Mouse (Mus musculus): ENCODE measurements around the gene Pdlim4. TPM values are rescaled to one million over a fixed set of nuclear protein-coding genes. Genes with fewer than 3 reads are reported as not detected.

Pdlim4 gene
- polyA plus RNA-seq, 1 experiment from 2014 or later, result 115 TPM

GRCm38 (mm10) chr11:54062753-54063471 is 5.9 kb downstream of the Pdlim4 start:
- H3K4me2 ChIP-seq (ENCODE audit: low read depth, low read length), result no peak overlapping the region
- H3K27me3 ChIP-seq (replicated peaks; ENCODE audit: control insufficient read depth, insufficient read depth, low read length), result no peaks in the 10 kb centered on the region
- ATAC-seq (ENCODE audit: low read depth), result no peak
- H3K27ac ChIP-seq (replicated peaks; ENCODE audit: low read depth, low read length), result peak overlapping the region; percentile 73
- H3K9ac ChIP-seq (ENCODE audit: low read depth, low read length), result no peak overlapping the region
- no peaks in the 10 kb centered on the region for H3K9me3 ChIP-seq (ENCODE audit: control insufficient read depth, low read length)
- WGBS, result 56% methylated on average over 9 of the region's 9 CpGs
- no peak overlapping the region for H3K4me3 ChIP-seq (ENCODE audit: low read depth, low read length)
- DNase-seq (ENCODE audit: low spot score), result peak; percentile 74
- H3K4me1 ChIP-seq (ENCODE audit: control insufficient read depth, insufficient read depth, low read length), result peaks cover 65% of the 10 kb centered on the region
- H3K36me3 ChIP-seq (ENCODE audit: control insufficient read depth, insufficient read depth, low read length), result peaks cover 9% of the 10 kb centered on the region; the same call in 1 of the 2 replicates

- Histone ChIP-seq H3K4me2 (ENCODE audit: low read depth, low read length) (no peak overlapping the region), H3K36me3 (ENCODE audit: control insufficient read depth, insufficient read depth, low read length) (peaks cover 9% of the 10 kb centered on the region; the same call in 1 of the 2 replicates), H3K27ac (replicated peaks; ENCODE audit: low read depth, low read length) (peak overlapping the region; percentile 73), H3K9ac (ENCODE audit: low read depth, low read length) (no peak overlapping the region), H3K4me3 (ENCODE audit: low read depth, low read length) (no peak overlapping the region), H3K27me3 (replicated peaks; ENCODE audit: control insufficient read depth, insufficient read depth, low read length) (no peaks in the 10 kb centered on the region), H3K4me1 (ENCODE audit: control insufficient read depth, insufficient read depth, low read length) (peaks cover 69% of the 10 kb centered on the region), H3K9me3 (ENCODE audit: control insufficient read depth, low read length) (no peaks in the 10 kb centered on the region)
- DNase-seq (ENCODE audit: low spot score), result peak; percentile 59
- WGBS, result 53% methylated on average over 12 of the region's 12 CpGs
- no peak for ATAC-seq (ENCODE audit: low read depth)
Measured at GRCm38 (mm10) chr11:54062086-54062752, 6.6 kb downstream of the Pdlim4 start.

GRCm38 (mm10) chr11:54060316-54060715 is 8.5 kb downstream of the Pdlim4 start:
- H3K27me3 ChIP-seq (replicated peaks; ENCODE audit: control insufficient read depth, insufficient read depth, low read length), result no peaks in the 10 kb centered on the region
- peaks cover 57% of the 10 kb centered on the region for H3K4me1 ChIP-seq (ENCODE audit: control insufficient read depth, insufficient read depth, low read length)
- H3K4me2 ChIP-seq (ENCODE audit: low read depth, low read length), result peak overlapping the region; percentile 21; the same call in 1 of the 2 replicates
- ATAC-seq (ENCODE audit: low read depth) (peak; percentile 43; the same call in 1 of the 2 replicates), DNase-seq (ENCODE audit: low spot score) (peak; percentile 84)
- 18% methylated on average over 9 of the region's 9 CpGs for WGBS
- H3K27ac ChIP-seq (replicated peaks; ENCODE audit: low read depth, low read length), result peak overlapping the region; percentile 77
- H3K4me3 ChIP-seq (ENCODE audit: low read depth, low read length), result no peak overlapping the region
- H3K9me3 ChIP-seq (ENCODE audit: control insufficient read depth, low read length), result no peaks in the 10 kb centered on the region
- peaks cover 17% of the 10 kb centered on the region for H3K36me3 ChIP-seq (ENCODE audit: control insufficient read depth, insufficient read depth, low read length)
- H3K9ac ChIP-seq (ENCODE audit: low read depth, low read length), result no peak overlapping the region

GRCm38 (mm10) chr11:54059526-54059925 is 9.3 kb downstream of the Pdlim4 start:
- H3K27ac ChIP-seq (replicated peaks; ENCODE audit: low read depth, low read length), result peak overlapping the region; percentile 77
- no peak for DNase-seq (ENCODE audit: low spot score)
- 43% methylated on average over 1 of the region's 1 CpGs for WGBS
- peaks cover 25% of the 10 kb centered on the region for H3K36me3 ChIP-seq (ENCODE audit: control insufficient read depth, insufficient read depth, low read length)
- H3K9me3 ChIP-seq (ENCODE audit: control insufficient read depth, low read length), result no peaks in the 10 kb centered on the region
- peaks cover 57% of the 10 kb centered on the region for H3K4me1 ChIP-seq (ENCODE audit: control insufficient read depth, insufficient read depth, low read length)
- no peak overlapping the region for H3K9ac ChIP-seq (ENCODE audit: low read depth, low read length)
- no peak for ATAC-seq (ENCODE audit: low read depth)
- no peak overlapping the region for H3K4me3 ChIP-seq (ENCODE audit: low read depth, low read length)
- no peaks in the 10 kb centered on the region for H3K27me3 ChIP-seq (replicated peaks; ENCODE audit: control insufficient read depth, insufficient read depth, low read length)
- no peak overlapping the region for H3K4me2 ChIP-seq (ENCODE audit: low read depth, low read length)

GRCm38 (mm10) chr11:54058643-54059042 is 10.2 kb downstream of the Pdlim4 start:
- H3K4me1 ChIP-seq (ENCODE audit: control insufficient read depth, insufficient read depth, low read length), result peaks cover 55% of the 10 kb centered on the region

GRCm38 (mm10) chr11:54058056-54058617 is 10.7 kb downstream of the Pdlim4 start:
- WGBS, result 32% methylated on average over 10 of the region's 10 CpGs
- no peaks in the 10 kb centered on the region for H3K9me3 ChIP-seq (ENCODE audit: control insufficient read depth, low read length)
- H3K9ac ChIP-seq (ENCODE audit: low read depth, low read length), result peak overlapping the region; percentile 25; the same call in 1 of the 2 replicates
- H3K4me2 ChIP-seq (ENCODE audit: low read depth, low read length), result no peak overlapping the region
- peaks cover 37% of the 10 kb centered on the region for H3K36me3 ChIP-seq (ENCODE audit: control insufficient read depth, insufficient read depth, low read length)
- peak overlapping the region; percentile 77 for H3K27ac ChIP-seq (replicated peaks; ENCODE audit: low read depth, low read length)
- H3K4me3 ChIP-seq (ENCODE audit: low read depth, low read length), result no peak overlapping the region
- ATAC-seq (ENCODE audit: low read depth), result no peak
- no peaks in the 10 kb centered on the region for H3K27me3 ChIP-seq (replicated peaks; ENCODE audit: control insufficient read depth, insufficient read depth, low read length)
- DNase-seq (ENCODE audit: low spot score), result peak; percentile 37
- H3K4me1 ChIP-seq (ENCODE audit: control insufficient read depth, insufficient read depth, low read length), result peaks cover 50% of the 10 kb centered on the region

More at GRCm38 (mm10) chr11:54058643-54059042, 10.2 kb downstream of the Pdlim4 start:
- Histone ChIP-seq H3K36me3 (ENCODE audit: control insufficient read depth, insufficient read depth, low read length) (peaks cover 32% of the 10 kb centered on the region), H3K27me3 (replicated peaks; ENCODE audit: control insufficient read depth, insufficient read depth, low read length) (no peaks in the 10 kb centered on the region), H3K9ac (ENCODE audit: low read depth, low read length) (no peak overlapping the region), H3K27ac (replicated peaks; ENCODE audit: low read depth, low read length) (peak overlapping the region; percentile 77), H3K9me3 (ENCODE audit: control insufficient read depth, low read length) (no peaks in the 10 kb centered on the region), H3K4me2 (ENCODE audit: low read depth, low read length) (no peak overlapping the region), H3K4me3 (ENCODE audit: low read depth, low read length) (no peak overlapping the region)
- ATAC-seq (ENCODE audit: low read depth) (0 out of 2 replicates have a peak, but pooled peaks have one; percentile 15), DNase-seq (ENCODE audit: low spot score) (peak; percentile 64)
- 12% methylated on average over 4 of the region's 6 CpGs for WGBS

- WGBS, result 0% methylated on average over 2 of the region's 2 CpGs
- H3K9me3 ChIP-seq (ENCODE audit: control insufficient read depth, low read length), result no peaks in the 10 kb centered on the region
- peak; percentile 63 for ATAC-seq (ENCODE audit: low read depth)
- DNase-seq (ENCODE audit: low spot score), result peak; percentile 72
- H3K36me3 ChIP-seq (ENCODE audit: control insufficient read depth, insufficient read depth, low read length), result peaks cover 42% of the 10 kb centered on the region
- no peak overlapping the region for H3K9ac ChIP-seq (ENCODE audit: low read depth, low read length)
- H3K27me3 ChIP-seq (replicated peaks; ENCODE audit: control insufficient read depth, insufficient read depth, low read length), result no peaks in the 10 kb centered on the region
- H3K4me2 ChIP-seq (ENCODE audit: low read depth, low read length), result no peak overlapping the region
- peaks cover 43% of the 10 kb centered on the region for H3K4me1 ChIP-seq (ENCODE audit: control insufficient read depth, insufficient read depth, low read length)
- H3K4me3 ChIP-seq (ENCODE audit: low read depth, low read length), result no peak overlapping the region
- peak overlapping the region; percentile 77 for H3K27ac ChIP-seq (replicated peaks; ENCODE audit: low read depth, low read length)
Measured at GRCm38 (mm10) chr11:54057428-54057827, 11.4 kb downstream of the Pdlim4 start.

- no peak overlapping the region for H3K27ac ChIP-seq (replicated peaks; ENCODE audit: low read depth, low read length)
- ATAC-seq (ENCODE audit: low read depth), result no peak
Measured at GRCm38 (mm10) chr11:54056132-54056531, 12.7 kb downstream of the Pdlim4 start.

More at GRCm38 (mm10) chr11:54056132-54056531, 12.7 kb downstream of the Pdlim4 start:
- H3K36me3 ChIP-seq (ENCODE audit: control insufficient read depth, insufficient read depth, low read length), result peaks cover 37% of the 10 kb centered on the region
- no peaks in the 10 kb centered on the region for H3K27me3 ChIP-seq (replicated peaks; ENCODE audit: control insufficient read depth, insufficient read depth, low read length)
- no peaks in the 10 kb centered on the region for H3K9me3 ChIP-seq (ENCODE audit: control insufficient read depth, low read length)
- no peak for DNase-seq (ENCODE audit: low spot score)
- no peak overlapping the region for H3K9ac ChIP-seq (ENCODE audit: low read depth, low read length)
- WGBS, result 38% methylated on average over 6 of the region's 8 CpGs
- H3K4me1 ChIP-seq (ENCODE audit: control insufficient read depth, insufficient read depth, low read length), result peaks cover 41% of the 10 kb centered on the region
- no peak overlapping the region for H3K4me2 ChIP-seq (ENCODE audit: low read depth, low read length)
- no peak overlapping the region for H3K4me3 ChIP-seq (ENCODE audit: low read depth, low read length)
